Mouse (Mus musculus) forelimb bud, embryonic 11.5 days (tissue): ENCODE results near the gene Gm20390.

Experiments
- DNase-seq: peaks from one replicate; pipeline ENCODE4 v3.0.0-alpha.2; 2012; ENCODE audit warnings: low read depth, low spot score

Gene Gm20390

DNA sequence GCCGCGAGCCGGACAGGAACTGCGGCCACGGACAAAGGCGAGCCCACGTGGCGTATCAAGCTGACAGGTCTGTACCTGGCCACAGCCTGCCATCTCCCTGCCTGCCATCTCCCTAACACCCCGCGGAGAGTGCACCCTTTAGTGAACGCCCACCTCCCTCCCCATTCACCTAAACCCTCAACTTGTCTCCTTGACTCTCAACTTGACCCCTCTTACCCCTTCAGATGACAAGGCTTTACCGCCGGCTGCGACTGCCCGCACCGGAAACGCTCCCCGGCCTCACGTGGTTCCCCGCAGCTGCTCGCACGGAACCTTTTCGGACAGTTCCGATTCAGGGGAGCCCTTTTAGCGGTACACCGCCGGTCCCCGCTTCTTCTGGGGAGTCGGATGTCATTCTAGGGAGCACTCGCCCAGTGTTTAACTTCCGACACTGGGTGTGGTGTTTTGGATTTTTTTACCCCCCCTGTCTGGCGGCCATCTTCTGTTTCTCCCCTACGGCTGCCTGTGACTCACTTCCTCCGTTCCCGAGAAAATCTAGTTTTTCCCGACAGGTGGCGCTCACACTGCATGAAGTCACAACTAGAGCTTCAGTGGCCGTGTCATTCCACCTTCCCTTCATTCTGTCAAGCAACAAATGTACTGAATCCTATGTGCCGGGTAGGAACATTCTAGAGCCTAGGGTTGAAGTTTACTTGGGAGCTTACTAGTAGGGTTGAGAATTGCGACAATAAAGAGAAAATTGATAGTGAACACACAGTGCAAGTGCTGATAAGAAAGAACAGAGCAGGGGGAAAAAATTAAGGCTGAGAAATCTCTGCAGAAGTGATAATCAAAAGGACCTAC, at the start of gene Gm20390, which contains the start of gene Nme1:
Gene Gm20390, minus strand, starts transcription at position 289 of the 843 bp plus-strand sequence.
Gene Nme1, minus strand, starts transcription at position 517 of the 843 bp plus-strand sequence.
- DNase-seq: peak; percentile 97

DNA sequence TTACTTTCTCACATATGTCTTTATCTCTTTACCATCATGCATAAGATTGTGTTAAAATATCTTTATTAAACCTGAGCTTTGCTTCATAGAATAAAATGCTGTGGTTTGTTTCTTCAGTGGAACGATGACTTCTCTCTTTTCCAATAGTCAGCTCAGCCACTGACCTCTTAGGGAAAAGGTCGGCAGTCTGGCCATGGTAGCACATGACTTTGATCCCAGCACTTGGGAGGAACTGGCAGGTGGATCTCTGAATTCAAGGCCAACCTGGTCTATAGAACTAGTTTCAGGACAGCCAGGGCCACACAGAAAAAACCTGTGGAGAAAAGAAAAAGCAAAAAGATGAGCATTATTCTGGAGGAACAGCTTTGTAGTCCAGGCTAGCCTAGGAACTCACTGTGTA, 35.3 kb upstream of the Gm20390 start:
- no peak for DNase-seq

DNA sequence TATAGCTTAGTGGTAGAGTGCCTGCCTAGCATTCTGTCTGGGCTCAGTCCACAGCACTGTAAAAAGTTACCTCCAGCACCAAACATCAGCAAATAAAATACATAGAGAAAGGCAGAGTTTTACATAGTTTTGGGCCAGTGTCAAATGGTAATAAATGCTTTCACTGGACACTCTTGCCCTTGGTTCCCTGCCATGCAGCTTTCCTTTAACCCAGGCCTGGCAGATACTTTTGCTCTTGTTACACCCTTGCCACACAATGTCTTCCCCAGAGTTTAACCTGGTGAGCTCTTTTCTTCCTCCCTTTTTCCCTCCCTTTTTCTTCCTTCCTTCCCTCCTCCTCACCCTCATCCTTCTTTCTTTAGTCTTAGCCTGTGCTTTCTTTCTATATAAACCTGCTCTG, 31.2 kb upstream of the Gm20390 start:
- DNase-seq: no peak

DNA sequence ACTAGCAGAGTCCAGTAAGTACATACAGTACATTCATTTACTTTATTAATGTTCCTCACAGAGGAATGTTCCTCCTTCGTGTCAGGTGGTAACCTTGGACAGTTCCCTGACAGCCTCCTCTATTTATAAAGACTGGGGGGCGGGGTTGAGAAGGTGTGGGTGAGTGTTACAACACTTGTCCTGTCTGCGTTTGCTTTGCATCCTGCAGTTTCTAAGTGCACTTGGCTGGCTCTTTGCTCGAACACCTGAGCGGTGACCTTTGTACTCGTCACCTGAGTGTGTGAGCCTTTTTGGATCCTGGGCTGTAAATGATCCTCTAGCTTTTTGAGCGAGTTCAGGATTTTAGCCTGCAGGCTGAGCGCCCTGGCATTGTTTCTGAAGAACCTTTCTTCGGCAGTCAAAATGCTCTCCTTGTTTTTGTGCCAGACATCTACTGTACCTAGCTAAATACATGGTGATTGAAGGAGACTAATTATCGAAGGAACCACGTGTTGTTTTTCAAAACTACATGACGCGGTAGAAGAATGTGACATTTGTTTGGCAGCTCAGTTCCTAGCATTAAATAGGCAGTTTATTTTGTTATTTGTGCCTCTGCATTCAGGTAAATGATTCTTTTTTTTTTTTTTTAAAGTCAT, 29.2 kb upstream of the Gm20390 start:
- peak; percentile 4 for DNase-seq

DNA sequence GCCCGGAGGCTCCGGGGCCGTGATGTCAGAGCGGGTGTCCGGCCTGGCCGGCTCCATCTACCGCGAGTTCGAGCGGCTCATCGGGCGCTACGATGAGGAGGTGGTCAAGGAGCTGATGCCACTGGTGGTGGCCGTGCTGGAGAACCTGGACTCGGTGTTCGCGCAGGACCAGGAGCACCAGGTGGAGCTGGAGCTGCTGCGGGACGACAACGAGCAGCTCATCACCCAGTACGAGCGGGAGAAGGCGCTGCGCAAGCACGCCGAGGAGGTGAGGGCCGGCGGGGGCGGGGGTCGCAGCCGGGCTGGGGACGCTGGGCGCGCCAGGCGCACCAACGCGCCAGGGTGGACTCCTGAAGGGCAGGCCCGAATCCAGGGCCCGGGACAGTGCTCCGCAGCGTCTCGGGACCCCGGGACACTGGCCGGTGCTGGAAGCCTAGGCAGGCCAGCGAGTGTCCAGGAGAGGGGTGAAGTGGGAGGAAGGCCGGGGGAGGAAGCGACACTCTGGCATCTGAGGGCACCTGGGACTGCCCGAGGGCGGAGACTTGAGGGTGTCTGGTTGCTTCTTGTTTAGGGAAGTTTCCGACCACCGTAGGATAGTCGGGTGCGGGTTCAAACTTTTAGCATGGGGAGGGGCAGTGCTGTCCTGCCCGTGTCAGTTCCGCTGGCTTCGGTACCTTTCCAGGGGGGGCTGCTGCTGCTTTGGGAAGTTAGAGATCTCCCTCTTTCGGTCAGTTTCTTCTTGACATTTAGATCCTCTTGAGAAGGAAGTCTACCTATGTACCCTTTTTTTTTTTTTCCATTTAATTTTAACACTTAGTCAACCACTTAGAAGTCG, 28.4 kb upstream of the Gm20390 start:
- DNase-seq: peak; percentile 18

DNA sequence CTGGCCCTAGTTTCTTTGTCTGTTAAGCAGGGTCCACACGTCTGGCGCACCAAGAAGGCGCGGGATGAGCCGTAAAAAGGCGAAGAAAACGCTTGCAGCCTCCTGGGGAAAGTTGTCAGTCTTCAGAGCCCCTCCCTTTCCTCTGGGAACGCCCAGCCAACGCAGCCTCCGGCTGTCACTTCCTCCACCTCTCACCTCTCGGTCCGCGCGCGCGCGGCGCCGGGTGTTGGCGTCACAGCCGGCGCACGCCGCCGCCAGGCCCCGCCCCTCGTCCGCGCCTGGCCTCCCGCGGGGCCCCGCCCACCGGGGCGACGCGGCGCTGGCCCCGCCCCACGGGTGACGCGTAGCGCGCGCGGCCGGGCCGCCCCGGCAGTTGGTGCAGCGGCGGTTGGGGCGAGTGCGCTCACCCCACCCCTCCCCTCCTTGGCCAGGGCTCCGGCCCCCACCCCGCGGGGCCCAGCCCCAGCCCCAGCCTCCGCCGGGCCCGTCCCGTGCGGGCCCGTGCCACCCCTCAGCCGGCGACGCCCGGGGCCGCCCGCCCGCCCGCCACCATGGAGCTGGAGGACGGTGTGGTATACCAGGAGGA, 27.7 kb upstream of the Gm20390 start, which contains the start of gene Spag9:
Gene Spag9, plus strand, starts transcription at position 372 of the 586 bp plus-strand sequence.
- peak; percentile 95 for DNase-seq

DNA sequence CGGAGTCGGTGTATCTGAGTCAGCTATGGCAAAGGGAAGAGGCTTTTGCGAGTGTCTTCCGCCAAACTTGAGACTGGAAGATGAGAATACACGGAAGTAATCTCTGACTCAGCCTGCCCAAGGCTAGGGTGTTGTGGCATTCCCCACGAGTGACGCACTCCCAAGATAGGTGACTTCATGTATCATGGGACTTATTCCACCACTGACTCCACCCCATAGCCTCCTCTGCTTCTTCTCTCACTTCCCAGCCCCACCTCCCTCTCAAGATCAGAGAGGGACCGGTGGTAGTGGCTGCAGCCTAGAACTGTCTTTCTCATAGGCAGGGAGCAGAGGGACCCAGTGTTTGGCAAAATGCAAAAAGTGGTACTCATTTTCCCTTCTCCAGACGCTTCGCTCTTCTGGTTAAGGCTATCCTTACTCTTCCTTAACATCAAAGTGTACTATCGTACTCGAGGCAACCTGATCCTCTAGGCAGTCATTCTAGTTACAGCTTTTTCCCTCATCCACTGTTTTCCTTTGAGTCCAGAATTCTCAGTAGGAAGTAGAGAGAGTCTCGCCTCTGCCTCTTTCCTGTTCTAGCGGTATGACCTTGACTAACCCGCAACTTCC, 27.1 kb upstream of the Gm20390 start:
- DNase-seq: peak; percentile 23

DNA sequence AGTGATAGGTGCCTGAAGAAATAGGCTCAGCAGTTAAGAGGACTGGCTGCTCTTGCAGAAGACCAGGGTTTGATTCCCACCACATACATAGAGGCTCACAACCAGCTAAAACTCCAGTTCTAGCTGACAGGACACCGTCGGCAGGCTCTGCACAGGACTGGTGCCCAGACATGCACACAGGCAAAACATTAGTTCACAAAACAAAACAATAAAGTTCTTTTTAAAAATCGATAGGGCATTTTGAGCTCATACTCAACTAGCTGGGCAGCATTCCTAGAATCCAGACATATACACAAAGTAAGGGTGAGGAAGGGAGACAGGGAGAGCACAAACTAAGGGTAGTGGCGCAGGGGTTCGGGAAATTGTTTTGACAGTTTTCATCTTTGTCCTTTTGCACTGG, 26.4 kb upstream of the Gm20390 start:
- DNase-seq: no peak

DNA sequence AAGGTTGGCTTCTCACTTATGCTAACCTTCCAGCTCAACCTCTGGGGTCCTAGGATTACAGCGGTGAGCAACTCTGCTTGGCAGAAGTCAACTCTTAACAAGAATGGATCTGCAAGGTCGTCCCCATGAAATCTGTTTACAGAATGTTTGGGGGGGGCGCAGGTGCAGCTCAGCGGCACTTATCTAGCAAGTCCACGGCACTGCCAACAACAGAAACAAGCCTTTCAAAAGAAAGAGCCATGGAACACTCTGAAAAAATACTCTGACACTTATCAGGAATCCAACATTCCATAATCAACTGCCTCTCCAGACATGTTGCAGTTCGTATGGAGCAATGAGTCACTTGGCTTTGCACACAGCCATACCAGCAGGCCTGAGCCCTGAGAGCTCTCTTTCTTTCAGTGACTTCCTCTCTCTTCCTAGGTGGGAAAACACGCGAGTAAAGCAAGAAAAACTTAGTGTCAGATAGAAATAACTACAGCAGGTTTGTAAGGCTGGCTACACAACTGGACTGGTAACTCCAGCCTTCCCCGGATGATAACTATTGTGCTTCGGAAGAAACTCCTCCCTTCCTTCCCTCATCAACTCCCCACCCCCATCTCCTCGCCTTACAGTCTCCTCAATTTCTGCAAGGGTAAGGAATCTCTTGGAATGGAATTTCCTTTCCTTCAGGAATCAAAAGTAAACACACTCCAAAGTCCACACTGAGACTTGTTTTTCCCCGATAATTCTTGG, 20.4 kb upstream of the Gm20390 start:
- no peak for DNase-seq

DNA sequence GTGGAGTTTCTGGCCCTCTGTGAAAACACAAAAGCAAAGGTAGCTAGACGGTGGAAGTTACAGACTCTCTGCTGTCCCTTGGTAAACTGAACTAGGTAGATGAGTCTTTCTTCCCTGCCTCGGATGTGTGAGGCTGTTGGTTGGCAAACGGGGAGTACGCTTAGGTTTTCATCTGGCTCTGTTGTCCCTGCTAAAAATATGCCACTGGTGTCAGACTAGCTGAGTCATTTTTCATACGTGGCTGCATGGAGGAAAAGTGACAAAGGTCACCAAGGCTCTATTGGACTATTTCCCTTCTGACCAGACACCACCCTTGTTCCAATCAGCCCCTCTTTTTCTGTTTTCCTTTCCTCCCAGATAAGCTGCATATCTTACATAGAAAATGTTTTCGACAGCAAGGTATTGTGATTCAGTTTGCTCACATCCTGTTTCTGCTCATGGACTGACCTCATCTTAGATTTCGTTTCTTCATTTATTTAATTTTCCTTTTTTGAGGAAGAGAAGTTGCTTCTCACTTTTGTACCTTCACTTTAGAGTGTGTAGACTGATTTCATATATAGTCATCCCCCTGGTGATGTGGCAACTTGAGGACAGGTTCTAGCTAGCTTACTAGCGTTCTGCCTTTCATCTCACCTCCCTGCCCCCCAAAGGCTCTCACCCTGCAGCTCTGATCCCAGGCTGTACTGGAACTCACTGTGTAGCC, 19.7 kb upstream of the Gm20390 start:
- DNase-seq: no peak

DNA sequence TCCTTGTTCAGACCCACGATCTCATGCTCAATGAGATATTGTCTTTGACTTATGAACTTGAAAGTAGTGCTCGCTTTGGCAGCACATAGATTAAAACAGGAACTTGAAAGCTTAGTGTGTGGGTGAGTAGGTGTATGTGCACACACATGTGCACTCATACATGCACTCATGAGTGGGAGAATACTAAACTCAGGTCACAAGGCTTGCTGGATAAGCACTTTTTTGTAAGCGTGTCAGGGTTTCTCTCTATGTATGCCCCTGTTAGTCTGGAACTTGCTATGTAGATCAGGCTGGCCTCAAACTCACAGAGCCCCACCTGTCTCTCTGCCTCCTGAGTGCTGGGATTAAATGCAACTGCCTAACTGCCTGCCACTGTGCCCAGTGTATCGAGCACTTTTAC, 18.9 kb upstream of the Gm20390 start:
- no peak for DNase-seq

DNA sequence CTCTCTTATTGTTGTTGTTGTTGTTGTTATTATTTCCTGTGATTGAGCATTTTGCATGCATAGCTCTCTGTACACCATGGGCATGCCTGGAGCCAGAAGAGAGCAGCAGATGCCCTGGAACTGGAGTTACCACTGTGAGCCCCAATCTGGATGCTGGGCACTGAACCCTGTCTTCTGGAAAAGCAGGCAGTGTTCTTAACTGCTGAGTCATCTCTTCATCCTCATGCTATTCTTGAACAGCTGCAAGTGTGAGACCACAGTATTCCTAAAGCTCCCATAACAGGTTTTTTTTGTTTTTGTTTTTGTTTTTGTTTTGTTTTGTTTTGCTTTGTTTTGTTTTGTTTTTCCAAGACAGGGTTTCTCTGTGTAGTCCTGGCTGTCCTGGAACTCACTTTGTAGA, 18.2 kb upstream of the Gm20390 start:
- no peak for DNase-seq

DNA sequence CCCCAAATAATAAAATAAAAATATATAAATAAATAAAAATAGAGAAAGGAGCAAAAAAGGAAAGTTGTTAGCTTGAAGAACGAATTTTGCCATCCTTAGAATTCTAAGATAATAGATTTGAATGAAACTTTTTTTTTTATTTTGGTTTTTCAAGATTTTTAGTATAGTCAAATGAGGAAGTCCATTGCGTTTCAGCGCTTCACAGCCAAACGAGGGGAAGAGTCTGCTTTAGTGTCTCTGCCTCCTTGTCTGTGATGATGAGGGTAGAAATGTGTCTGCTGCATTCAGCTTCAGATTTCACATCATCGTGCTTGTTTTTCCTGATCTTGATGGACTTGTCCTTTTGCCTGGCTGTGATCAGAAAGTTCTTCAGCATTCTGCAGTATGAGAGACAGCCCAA, 17.2 kb upstream of the Gm20390 start:
- no peak for DNase-seq

DNA sequence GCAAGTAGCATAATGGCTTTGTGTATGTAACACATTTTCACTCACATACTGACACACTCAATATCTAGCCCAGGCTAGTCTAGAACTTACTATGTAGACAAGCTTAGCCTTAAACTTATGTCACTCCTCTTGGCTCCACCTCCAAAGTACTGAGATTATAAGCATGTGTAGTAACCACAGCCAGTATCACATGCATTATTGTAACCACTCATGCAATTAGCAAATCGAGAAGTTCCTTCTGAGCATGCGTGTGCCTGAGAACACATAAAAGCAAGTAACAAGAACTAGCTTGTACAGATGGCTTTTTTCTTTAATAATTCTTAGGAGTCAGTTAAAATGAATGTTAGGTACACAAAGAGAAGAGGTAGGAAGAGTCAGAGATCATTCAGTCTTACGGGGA, 16.5 kb upstream of the Gm20390 start:
- DNase-seq: no peak

DNA sequence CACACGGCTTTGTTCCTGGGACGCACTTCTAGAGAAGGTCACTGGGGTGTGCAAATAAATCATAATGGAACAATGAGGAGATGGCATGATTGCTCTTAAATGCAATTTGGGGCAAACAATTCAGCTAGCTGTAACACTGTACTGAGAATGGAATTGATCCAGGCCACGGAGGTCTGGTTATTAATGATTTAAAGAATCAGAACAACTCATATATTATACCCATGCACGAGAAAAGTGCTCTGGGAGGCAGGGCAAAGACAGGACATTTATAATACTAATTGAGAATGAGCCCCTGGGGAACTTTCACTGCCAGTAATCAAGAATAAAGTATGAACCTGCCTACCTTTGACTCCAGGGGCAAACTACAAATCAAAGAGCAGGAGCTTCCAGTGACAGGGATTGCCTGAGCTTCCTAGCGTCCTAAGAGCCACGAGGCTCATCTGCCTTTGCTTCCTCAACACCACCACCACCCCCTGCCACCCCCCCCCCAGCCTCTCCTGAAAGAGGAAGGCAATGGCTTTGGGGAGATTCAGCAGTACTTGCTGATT, 11.5 kb upstream of the Gm20390 start:
- DNase-seq: no peak

DNA sequence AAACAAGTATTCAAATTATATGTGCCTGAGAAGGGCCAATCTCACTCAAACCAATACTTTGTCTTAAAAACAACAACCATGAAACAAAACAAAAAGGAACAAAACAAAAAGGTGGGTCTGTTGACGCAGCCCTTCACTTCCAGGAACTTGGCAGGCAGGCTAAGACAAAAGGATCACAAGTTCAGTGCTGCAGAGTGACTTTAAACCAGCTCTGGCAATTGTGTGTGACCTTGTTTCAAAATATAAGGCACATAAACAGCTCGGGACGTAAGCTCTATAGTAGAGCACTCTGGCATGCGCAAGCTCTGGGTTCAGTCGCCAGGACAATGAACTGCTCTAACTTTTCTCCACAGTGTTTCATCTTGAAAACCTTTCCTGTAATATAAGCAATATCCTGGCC, 4.9 kb upstream of the Gm20390 start:
- no peak for DNase-seq

DNA sequence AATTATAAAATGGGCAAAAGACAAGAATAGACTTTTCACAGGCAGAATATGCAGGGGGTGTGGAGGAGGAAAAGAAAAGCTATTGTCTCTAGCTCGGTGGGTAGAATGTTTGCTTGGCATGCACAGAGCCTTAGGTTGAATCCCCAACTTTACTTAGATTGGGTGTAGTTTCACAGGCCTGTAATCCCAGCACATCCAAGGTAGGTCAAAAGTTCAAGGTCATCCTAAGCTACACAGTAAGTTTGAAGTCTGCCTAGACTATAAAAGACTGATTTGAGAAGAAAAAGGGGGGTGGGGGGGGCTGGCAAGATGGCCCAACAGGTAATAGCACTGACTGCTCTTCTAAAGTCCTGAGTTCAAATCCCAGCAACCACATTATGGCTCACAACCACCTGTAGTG, 1.7 kb upstream of the Gm20390 start:
- DNase-seq: no peak

DNA sequence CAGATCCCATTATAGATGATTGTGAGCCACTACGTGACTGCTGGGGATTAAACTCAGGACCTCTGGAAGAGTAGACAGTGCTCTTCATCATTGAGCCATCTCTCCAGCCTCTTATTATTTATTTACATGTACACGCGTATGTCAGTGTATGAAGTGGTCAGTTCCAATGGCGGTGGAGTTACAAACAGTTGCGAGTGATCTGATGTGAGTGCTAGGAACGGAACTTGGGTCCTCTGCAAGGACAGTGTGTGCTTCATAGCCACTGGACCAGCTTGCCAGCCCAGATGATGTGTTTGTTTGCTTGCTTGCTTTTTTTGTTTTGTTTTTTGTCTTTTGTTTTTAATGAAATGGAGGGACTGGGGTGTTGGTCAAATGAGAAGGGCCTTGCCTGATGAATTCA, 1.1 kb upstream of the Gm20390 start:
- no peak for DNase-seq

DNA sequence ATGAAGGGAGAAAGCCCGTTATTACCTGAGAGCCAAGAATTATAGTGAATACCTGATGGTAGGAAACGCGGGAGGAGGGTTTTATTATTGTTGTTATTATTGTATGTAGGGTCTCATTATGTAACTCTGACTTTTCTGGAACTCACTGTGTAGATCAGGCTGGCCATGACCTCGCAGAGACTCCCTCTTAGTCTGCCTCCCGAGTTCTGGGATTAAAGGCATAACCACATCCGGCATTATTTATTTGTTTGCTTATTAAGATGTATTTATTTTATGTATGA, 695 bp upstream of the Gm20390 start:
- DNase-seq: no peak

DNA sequence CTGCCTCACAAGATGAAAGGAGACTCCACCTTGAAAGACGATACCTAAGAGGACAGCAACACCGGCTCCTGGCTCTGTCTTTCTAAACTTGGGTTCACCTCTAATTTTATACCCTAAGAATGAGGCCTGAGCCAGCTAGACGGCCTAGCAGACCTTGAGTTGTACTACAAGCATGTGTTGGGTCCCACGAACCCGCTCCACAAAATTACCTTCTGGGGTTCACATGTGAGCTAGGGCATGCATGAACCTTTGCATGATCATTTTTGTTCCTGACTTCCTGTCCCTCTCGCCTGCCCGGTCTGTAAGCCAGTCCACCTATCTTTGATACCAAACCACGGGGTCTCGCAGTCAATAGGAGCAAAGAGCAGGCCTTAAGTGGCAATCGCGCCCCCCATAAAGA, 712 bp downstream of the Gm20390 start:
- no peak for DNase-seq
